Mouse (Mus musculus) liver, embryonic 15.5 days (tissue): ENCODE data around the gene Lysmd1. TPM values are rescaled to one million over a fixed set of nuclear protein-coding genes. Genes with fewer than 3 reads are reported as not detected.

Experiments used
- ATAC-seq: fragments of 200-750 bp; cut with Nextera tagmentation; 2 replicates; pipeline ENCODE4 v1.8.0; 2017; ENCODE audit warnings: moderate number of reproducible peaks, mild to moderate bottlenecking, moderate library complexity; ENCODE audit not compliant: insufficient read depth
- H3K27ac ChIP-seq: fragments of 300-500 bp; sonication (generic); replicated peaks from 2 replicates; pipeline ENCODE4 v1.5.1; 2015; ENCODE audit warnings: mild to moderate bottlenecking, inconsistent platforms
- H3K27me3 ChIP-seq: fragments of 300-500 bp; sonication (generic); 2 replicates; pipeline ENCODE4 v1.6.1; 2015; ENCODE audit warnings: mild to moderate bottlenecking, inconsistent platforms
- H3K36me3 ChIP-seq: fragments of 300-500 bp; sonication (generic); replicated peaks from 2 replicates; pipeline ENCODE4 v1.6.1; 2015; ENCODE audit warnings: moderate library complexity, mild to moderate bottlenecking, inconsistent platforms
- H3K4me1 ChIP-seq: fragments of 300-500 bp; sonication (generic); replicated peaks from 2 replicates; pipeline ENCODE4 v1.6.1; 2015; ENCODE audit warnings: inconsistent platforms
- H3K4me2 ChIP-seq: fragments of 300-500 bp; sonication (generic); 2 replicates; pipeline ENCODE4 v1.6.1; 2015; ENCODE audit warnings: moderate library complexity, mild to moderate bottlenecking, inconsistent platforms
- H3K4me3 ChIP-seq: fragments of 300-500 bp; sonication (generic); replicated peaks from 2 replicates; pipeline ENCODE4 v1.5.1; 2015; ENCODE audit warnings: mild to moderate bottlenecking, inconsistent platforms
- H3K9ac ChIP-seq: fragments of 300-500 bp; sonication (generic); 2 replicates; pipeline ENCODE4 v1.6.1; 2015; ENCODE audit warnings: moderate library complexity, mild to moderate bottlenecking, inconsistent platforms
- H3K9me3 ChIP-seq: fragments of 300-500 bp; sonication (generic); replicated peaks from 2 replicates; pipeline ENCODE4 v1.6.1; 2016; ENCODE audit warnings: inconsistent platforms
- WGBS: fragments of 180-500 bp; shearing (Covaris S2); methylation state at CpG from one replicate; pipeline ENCODE4 v1.1.7; 2015; ENCODE audit warnings: mixed read lengths; ENCODE audit not compliant: insufficient replicate concordance; 5-methylcytosine and 5-hydroxymethylcytosine counted together
- polyA plus RNA-seq: library from polyadenylated mRNA; unstranded; fragments of >200 nt; fragmentation: Nextera tagmentation; extraction: Ambion mirVana; gene quantifications from 2 replicates; pipeline ENCODE4 v1.2.1, GENCODE M21; 2015

The Lysmd1 gene
- polyA plus RNA-seq, 1 experiment from 2014 or later, result 7.1 TPM

GRCm38 (mm10) chr3:95159987-95160963, 26.4 kb downstream of the Lysmd1 start, which contains the start of gene Sema6c:
TSS of gene Sema6c (plus strand) at chr3:95160457.
- H3K27me3 ChIP-seq, result peaks cover 58% of the 10 kb centered on the region

GRCm38 (mm10) chr3:95161041-95161551, 27.2 kb downstream of the Lysmd1 start:
- no peaks in the 10 kb centered on the region for H3K36me3 ChIP-seq

More at GRCm38 (mm10) chr3:95159987-95160963, 26.4 kb downstream of the Lysmd1 start, which contains the start of gene Sema6c:
- Histone ChIP-seq H3K9ac (peak within 1 kb of the TSS; percentile 60), H3K36me3 (no peaks in the 10 kb centered on the region), H3K4me1 (peaks cover 26% of the 10 kb centered on the region), H3K9me3 (no peaks in the 10 kb centered on the region), H3K27ac (no peak within 1 kb of the TSS), H3K4me3 (peak within 1 kb of the TSS; percentile 61), H3K4me2 (peak within 1 kb of the TSS; percentile 90)
- ATAC-seq, result peak; percentile 96
- under 1% methylated on average over 66 of the region's 66 CpGs for WGBS

GRCm38 (mm10) chr3:95161618-95162344, 27.9 kb downstream of the Lysmd1 start:
- WGBS, result 17% methylated on average over 9 of the region's 9 CpGs
- no peaks in the 10 kb centered on the region for H3K9me3 ChIP-seq
- H3K36me3 ChIP-seq, result no peaks in the 10 kb centered on the region
- peaks cover 26% of the 10 kb centered on the region for H3K4me1 ChIP-seq
- H3K27me3 ChIP-seq, result peaks cover 64% of the 10 kb centered on the region
- H3K27ac ChIP-seq, result no peak overlapping the region
- ATAC-seq, result no peak
- H3K9ac ChIP-seq, result no peak overlapping the region
- H3K4me3 ChIP-seq, result peak overlapping the region; percentile 61
- H3K4me2 ChIP-seq, result peak overlapping the region; percentile 90

More at GRCm38 (mm10) chr3:95161041-95161551, 27.2 kb downstream of the Lysmd1 start:
- Histone ChIP-seq H3K27me3 (peaks cover 61% of the 10 kb centered on the region), H3K9ac (peak overlapping the region; percentile 60), H3K4me3 (peak overlapping the region; percentile 61), H3K27ac (no peak overlapping the region), H3K4me2 (peak overlapping the region; percentile 90), H3K4me1 (peaks cover 26% of the 10 kb centered on the region), H3K9me3 (no peaks in the 10 kb centered on the region)
- 3% methylated on average over 30 of the region's 30 CpGs for WGBS
- ATAC-seq, result no peak

GRCm38 (mm10) chr3:95162345-95162628, 28.4 kb downstream of the Lysmd1 start:
- Histone ChIP-seq H3K27ac (no peak overlapping the region), H3K4me2 (no peak overlapping the region), H3K27me3 (peaks cover 68% of the 10 kb centered on the region), H3K9ac (no peak overlapping the region), H3K4me3 (no peak overlapping the region), H3K4me1 (peaks cover 26% of the 10 kb centered on the region), H3K9me3 (no peaks in the 10 kb centered on the region), H3K36me3 (no peaks in the 10 kb centered on the region)
- ATAC-seq, result no peak
- WGBS, result 73% methylated on average over 2 of the region's 2 CpGs

GRCm38 (mm10) chr3:95163419-95164255, 29.7 kb downstream of the Lysmd1 start:
- ATAC-seq, result no peak
- Histone ChIP-seq H3K4me2 (no peak overlapping the region), H3K27me3 (peaks cover 78% of the 10 kb centered on the region), H3K4me3 (no peak overlapping the region), H3K9me3 (no peaks in the 10 kb centered on the region), H3K27ac (no peak overlapping the region), H3K36me3 (no peaks in the 10 kb centered on the region), H3K4me1 (peaks cover 26% of the 10 kb centered on the region), H3K9ac (no peak overlapping the region)
- WGBS, result 54% methylated on average over 11 of the region's 11 CpGs

- WGBS, result 78% methylated on average over 5 of the region's 5 CpGs
- H3K27ac ChIP-seq, result no peak overlapping the region
- H3K4me2 ChIP-seq, result no peak overlapping the region
- H3K4me1 ChIP-seq, result peaks cover 23% of the 10 kb centered on the region
- no peak overlapping the region for H3K4me3 ChIP-seq
- H3K27me3 ChIP-seq, result peaks cover 78% of the 10 kb centered on the region
- no peak for ATAC-seq
- no peaks in the 10 kb centered on the region for H3K36me3 ChIP-seq
- H3K9me3 ChIP-seq, result no peaks in the 10 kb centered on the region
- no peak overlapping the region for H3K9ac ChIP-seq
These were observed 30.3 kb downstream of the Lysmd1 start for GRCm38 (mm10) chr3:95164256-95164550.

- H3K27me3 ChIP-seq, result peaks cover 78% of the 10 kb centered on the region
- no peak overlapping the region for H3K27ac ChIP-seq
- no peak overlapping the region for H3K9ac ChIP-seq
- no peak overlapping the region for H3K4me2 ChIP-seq
- peaks cover 17% of the 10 kb centered on the region for H3K4me1 ChIP-seq
- H3K4me3 ChIP-seq, result no peak overlapping the region
- 30% methylated on average over 5 of the region's 5 CpGs for WGBS
- no peaks in the 10 kb centered on the region for H3K9me3 ChIP-seq
- ATAC-seq, result no peak
- H3K36me3 ChIP-seq, result no peaks in the 10 kb centered on the region
These were observed 31.0 kb downstream of the Lysmd1 start for GRCm38 (mm10) chr3:95164840-95165239.

- no peaks in the 10 kb centered on the region for H3K9me3 ChIP-seq
- peaks cover 17% of the 10 kb centered on the region for H3K4me1 ChIP-seq
- H3K36me3 ChIP-seq, result no peaks in the 10 kb centered on the region
- no peak overlapping the region for H3K4me3 ChIP-seq
- 75% methylated on average over 10 of the region's 10 CpGs for WGBS
- H3K27ac ChIP-seq, result no peak overlapping the region
- H3K9ac ChIP-seq, result no peak overlapping the region
- H3K4me2 ChIP-seq, result no peak overlapping the region
- peaks cover 87% of the 10 kb centered on the region for H3K27me3 ChIP-seq
- no peak for ATAC-seq
These were observed 36.1 kb downstream of the Lysmd1 start for GRCm38 (mm10) chr3:95169996-95170395.

- H3K27ac ChIP-seq, result no peak overlapping the region
- no peak overlapping the region for H3K4me3 ChIP-seq
- no peak overlapping the region for H3K9ac ChIP-seq
- H3K27me3 ChIP-seq, result peaks cover 93% of the 10 kb centered on the region
- no peaks in the 10 kb centered on the region for H3K9me3 ChIP-seq
- H3K36me3 ChIP-seq, result no peaks in the 10 kb centered on the region
- ATAC-seq, result no peak
- peaks cover 17% of the 10 kb centered on the region for H3K4me1 ChIP-seq
- no peak overlapping the region for H3K4me2 ChIP-seq
- WGBS, result 74% methylated on average over 6 of the region's 6 CpGs
These were observed 37.2 kb downstream of the Lysmd1 start for GRCm38 (mm10) chr3:95171105-95171504.

GRCm38 (mm10) chr3:95172526-95173255, 38.8 kb downstream of the Lysmd1 start:
- H3K4me2 ChIP-seq, result peak overlapping the region; percentile 63
- H3K27me3 ChIP-seq, result peaks cover 87% of the 10 kb centered on the region
- peaks cover 17% of the 10 kb centered on the region for H3K4me1 ChIP-seq
- ATAC-seq, result no peak; the same call in 1 of the 2 replicates
- no peak overlapping the region for H3K9ac ChIP-seq
- WGBS, result 16% methylated on average over 84 of the region's 84 CpGs
- H3K27ac ChIP-seq, result no peak overlapping the region
- no peaks in the 10 kb centered on the region for H3K36me3 ChIP-seq
- peak overlapping the region; percentile 39 for H3K4me3 ChIP-seq
- no peaks in the 10 kb centered on the region for H3K9me3 ChIP-seq
